Mouse (Mus musculus) embryonic fibroblast, embryonic 13.5 days (primary cell): ENCODE measurements around the gene Mrpl47.

Experiments
- CTCF ChIP-seq: IDR thresholded peaks from 2 replicates; pipeline ENCODE4 v1.5.1; 2011; ENCODE audit warnings: mild to moderate bottlenecking, control low read depth, low read length, moderate library complexity, borderline replicate concordance; ENCODE audit not compliant: insufficient read depth
- POLR2A ChIP-seq: IDR thresholded peaks from 2 replicates; pipeline ENCODE4 v1.6.1; 2011; ENCODE audit warnings: low read depth, mild to moderate bottlenecking, control low read depth, low read length, moderate library complexity

GRCm38 (mm10) chr3:32763902-32764301 lies 26.5 kb upstream of the Mrpl47 start:
- TF ChIP-seq POLR2A (no peak), CTCF (no peak)
